Mouse (Mus musculus): ENCODE results near the gene Tbc1d2.

Gene Tbc1d2

DNA sequence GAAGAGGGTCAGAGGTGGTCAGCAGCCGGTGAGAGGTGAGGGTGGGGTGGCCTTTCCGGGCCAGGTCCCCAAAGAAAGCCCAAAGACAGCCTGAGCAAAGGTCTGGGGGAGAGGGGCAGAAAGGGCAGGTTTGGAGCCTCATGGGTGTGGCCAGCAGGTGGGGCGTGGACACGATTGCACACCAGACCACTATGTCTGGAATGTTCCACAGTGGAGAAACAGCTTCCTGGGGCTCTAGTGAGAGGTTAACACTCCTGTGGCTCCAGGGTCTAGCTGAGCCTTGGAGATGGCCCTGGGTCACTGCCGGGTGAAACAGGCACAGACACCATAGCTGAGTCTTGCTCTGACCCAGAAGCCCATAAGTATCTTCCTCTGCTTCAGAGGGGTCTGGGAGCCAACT lies 27.0 kb downstream of the Tbc1d2 start:
- TF ChIP-seq GATA4 (IDR thresholded peaks at IDR 0.05; ENCODE audit: insufficient replicate concordance, low read length), result no peak

- no peak for TF ChIP-seq GATA4 (IDR thresholded peaks at IDR 0.05; ENCODE audit: insufficient replicate concordance, low read length)
Observed at GRCm38 (mm10) chr4:46620946-46621345, 29.1 kb downstream of the Tbc1d2 start.

GRCm38 (mm10) chr4:46620330-46620729 lies 29.7 kb downstream of the Tbc1d2 start:
- TF ChIP-seq GATA4 (IDR thresholded peaks at IDR 0.05; ENCODE audit: insufficient replicate concordance, low read length), result no peak

DNA sequence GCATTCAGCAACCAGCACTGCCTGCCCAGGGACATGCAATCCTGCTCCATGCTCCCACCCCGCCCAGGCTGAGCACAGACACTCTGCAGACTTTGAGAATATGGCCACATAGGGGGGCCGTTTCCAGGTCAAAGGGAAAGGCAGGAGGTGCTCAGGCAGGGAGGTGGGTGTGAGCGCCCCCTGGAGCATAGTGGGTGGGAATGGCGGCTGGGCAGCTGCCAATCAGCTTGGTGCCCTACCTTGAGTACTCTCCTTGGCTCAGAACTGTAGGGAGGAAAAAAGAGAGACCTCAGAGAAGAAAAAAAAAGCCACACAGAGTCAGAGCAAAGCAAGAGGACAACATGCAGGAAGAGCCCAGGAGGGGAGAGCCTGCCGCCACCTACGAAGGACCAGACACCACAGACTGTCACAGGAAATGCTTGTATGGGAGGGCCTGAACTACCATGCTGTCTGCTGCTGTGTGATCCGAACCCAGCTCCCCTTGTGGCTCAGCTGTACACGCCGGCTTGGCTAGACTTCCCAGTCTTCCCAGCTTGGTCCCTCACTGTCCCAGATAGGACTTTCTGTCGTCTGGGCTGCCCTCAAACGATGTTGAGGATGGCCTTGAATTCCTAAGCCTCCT lies 31.7 kb downstream of the Tbc1d2 start:
- no peak for TF ChIP-seq GATA4 (IDR thresholded peaks at IDR 0.05; ENCODE audit: insufficient replicate concordance, low read length)

DNA sequence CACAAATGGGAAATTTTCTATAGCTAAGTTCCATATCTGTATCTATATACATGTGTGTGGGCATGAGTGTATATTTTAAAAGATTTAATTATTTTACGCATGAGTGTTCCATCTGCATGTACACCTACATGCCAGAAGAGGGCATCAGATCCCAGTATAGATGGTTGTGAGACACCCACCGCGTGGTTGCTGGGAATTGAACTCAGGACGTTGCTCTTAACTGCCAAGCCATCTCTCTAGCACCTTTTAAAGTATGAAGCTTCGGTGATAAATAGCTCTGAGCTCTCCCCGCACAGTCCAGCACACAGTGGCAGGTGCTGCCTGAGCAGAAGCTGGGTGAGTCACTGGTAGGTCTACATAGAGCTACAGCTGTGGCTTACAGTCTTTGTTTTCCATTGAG lies 32.6 kb downstream of the Tbc1d2 start:
- TF ChIP-seq GATA4 (IDR thresholded peaks at IDR 0.05; ENCODE audit: insufficient replicate concordance, low read length), result no peak

GRCm38 (mm10) chr4:46614641-46615040 lies 35.4 kb downstream of the Tbc1d2 start:
- no peak for TF ChIP-seq GATA4 (IDR thresholded peaks at IDR 0.05; ENCODE audit: insufficient replicate concordance, low read length)

- TF ChIP-seq GATA4 (IDR thresholded peaks at IDR 0.05; ENCODE audit: insufficient replicate concordance, low read length), result no peak
Observed at GRCm38 (mm10) chr4:46613618-46614017, 36.4 kb downstream of the Tbc1d2 start.

GRCm38 (mm10) chr4:46611181-46611580 lies 38.8 kb downstream of the Tbc1d2 start:
- TF ChIP-seq GATA4 (IDR thresholded peaks at IDR 0.05; ENCODE audit: insufficient replicate concordance, low read length), result no peak

- no peak for TF ChIP-seq GATA4 (IDR thresholded peaks at IDR 0.05; ENCODE audit: insufficient replicate concordance, low read length)
Observed at GRCm38 (mm10) chr4:46607601-46608000, 42.4 kb downstream of the Tbc1d2 start.

DNA sequence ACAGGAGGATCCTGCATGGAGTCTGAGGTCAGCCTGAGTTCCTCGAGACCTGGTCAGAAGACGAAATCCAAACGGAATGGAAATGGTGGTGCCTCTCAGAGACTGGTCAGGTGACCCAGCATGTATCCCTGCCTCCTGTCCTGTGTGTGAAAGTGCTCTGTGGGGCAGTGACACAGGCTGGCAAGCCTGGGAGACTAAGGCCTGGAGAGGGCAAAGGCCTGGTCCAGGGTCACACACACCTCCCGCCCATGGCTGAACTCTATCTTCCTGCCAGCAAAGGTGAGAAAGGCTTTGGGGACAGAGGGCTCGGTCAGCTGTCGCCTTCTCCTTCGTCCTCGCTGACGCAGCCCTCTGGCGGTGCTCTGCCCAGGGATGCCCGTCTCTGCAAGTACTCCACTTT lies 44.6 kb downstream of the Tbc1d2 start:
- TF ChIP-seq GATA4 (IDR thresholded peaks at IDR 0.05; ENCODE audit: insufficient replicate concordance, low read length), result no peak

- TF ChIP-seq GATA4 (IDR thresholded peaks at IDR 0.05; ENCODE audit: insufficient replicate concordance, low read length), result no peak
Observed at GRCm38 (mm10) chr4:46602704-46603103, 47.3 kb downstream of the Tbc1d2 start.

DNA sequence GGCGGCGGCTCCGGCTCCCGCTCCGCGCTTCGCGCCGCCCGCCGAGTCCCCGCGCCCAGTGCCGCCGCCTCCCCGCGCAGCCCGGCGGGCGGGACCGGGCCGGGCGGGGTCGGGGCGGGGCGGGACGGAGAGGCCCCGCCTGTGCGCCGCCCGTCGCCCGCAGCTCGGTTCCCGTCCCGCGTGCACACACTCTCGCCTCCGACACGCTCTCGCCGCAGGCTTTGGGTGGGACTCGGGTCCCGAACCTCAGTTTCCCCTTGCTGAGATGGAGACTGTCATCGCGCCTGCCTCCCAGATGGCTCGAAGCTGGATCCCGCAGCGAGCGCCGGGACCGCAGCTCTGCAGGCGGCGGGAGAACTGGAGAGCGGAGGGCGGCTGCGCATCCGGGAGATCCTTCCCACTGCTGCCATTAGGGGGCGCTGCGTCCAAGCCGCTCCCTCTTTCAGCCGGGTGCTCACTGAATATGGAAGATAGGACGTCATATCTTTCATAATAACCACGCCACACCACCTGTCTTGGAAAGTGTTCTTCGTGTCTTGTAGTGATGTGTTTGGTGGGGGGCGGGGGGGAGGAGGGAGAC lies 48.1 kb downstream of the Tbc1d2 start, which contains the start of gene Coro2a:
Coro2a (minus strand) TSS at position 359 of the 580 bp plus-strand sequence.
- no peak for TF ChIP-seq GATA4 (IDR thresholded peaks at IDR 0.05; ENCODE audit: insufficient replicate concordance, low read length)

GRCm38 (mm10) chr4:46601258-46601843 lies 48.7 kb downstream of the Tbc1d2 start:
- no peak for TF ChIP-seq GATA4 (IDR thresholded peaks at IDR 0.05; ENCODE audit: insufficient replicate concordance, low read length)

GRCm38 (mm10) chr4:46600473-46601257 lies 49.3 kb downstream of the Tbc1d2 start:
- no peak for TF ChIP-seq GATA4 (IDR thresholded peaks at IDR 0.05; ENCODE audit: insufficient replicate concordance, low read length)

DNA sequence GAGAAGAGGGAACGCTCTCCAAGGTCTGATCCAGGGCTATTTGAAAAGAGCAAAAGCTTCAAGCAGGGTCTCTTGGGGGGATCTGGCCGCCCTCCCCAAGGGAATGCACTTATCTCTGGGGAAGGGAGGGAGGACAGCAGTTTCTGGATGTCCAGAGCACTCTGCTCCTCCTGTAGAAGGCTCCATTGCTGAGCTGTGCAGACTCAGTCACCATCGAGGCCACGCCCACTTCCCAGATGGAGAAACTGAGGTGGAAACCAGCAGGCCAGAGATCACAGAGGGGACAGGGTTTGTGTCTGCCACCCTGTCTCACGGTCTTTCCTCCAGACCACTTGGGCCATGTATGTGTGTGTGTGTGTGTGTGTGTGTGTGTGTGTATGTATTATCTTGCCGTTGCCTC lies 51.0 kb downstream of the Tbc1d2 start:
- no peak for TF ChIP-seq GATA4 (IDR thresholded peaks at IDR 0.05; ENCODE audit: insufficient replicate concordance, low read length)

DNA sequence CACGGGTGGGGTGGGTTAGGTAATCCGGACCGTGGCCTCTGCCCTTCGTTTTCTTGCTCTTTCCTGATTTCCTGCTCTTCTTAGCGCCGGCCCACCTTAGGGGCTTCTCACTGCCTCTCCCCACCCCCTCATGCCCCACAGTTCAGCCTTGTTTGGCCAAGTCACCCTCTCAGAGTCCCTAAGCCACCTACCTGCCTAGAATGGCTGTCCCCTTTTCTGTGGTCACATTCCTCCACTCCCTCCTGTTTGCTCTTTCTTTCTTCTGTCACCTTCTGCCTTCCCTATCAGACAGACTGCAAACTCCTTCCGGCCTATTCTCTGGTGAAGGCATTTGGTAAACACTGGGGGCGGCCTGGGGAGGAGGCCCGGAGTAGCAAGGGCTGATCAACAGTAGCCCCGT lies 51.9 kb downstream of the Tbc1d2 start:
- TF ChIP-seq GATA4 (IDR thresholded peaks at IDR 0.05; ENCODE audit: insufficient replicate concordance, low read length), result no peak

All from liver, adult (tissue).